Mouse (Mus musculus) gonadal fat pad, adult 2 months (tissue): Measurements from ENCODE around the gene Srgap3. TPM values are rescaled to one million over a fixed set of nuclear protein-coding genes. Genes with fewer than 3 reads are reported as not detected.

Experiments
- DNase-seq: peaks from one replicate; pipeline ENCODE4 v3.0.0-alpha.2; 2012; ENCODE audit warnings: low read depth
- polyA plus RNA-seq: library from polyadenylated mRNA; depleted of rRNA; stranded (reverse); fragments of >200 nt; gene quantifications from 2 replicates; pipeline ENCODE4 v1.2.3, GENCODE M21; 2012

The Srgap3 gene
- polyA plus RNA-seq, 1 experiment: 2.6 TPM

GRCm38 (mm10) chr6:112950205-112951110, 3.4 kb upstream of the Srgap3 start:
- DNase-seq: no peak

- DNase-seq: no peak
Measured at GRCm38 (mm10) chr6:112949220-112949619, 2.2 kb upstream of the Srgap3 start.

- DNase-seq: no peak
Measured at GRCm38 (mm10) chr6:112948416-112948815, 1.4 kb upstream of the Srgap3 start.

- DNase-seq: no peak
Measured at GRCm38 (mm10) chr6:112946021-112946811, 850 bp downstream of the Srgap3 start.

- no peak for DNase-seq
Measured at GRCm38 (mm10) chr6:112945181-112945751, 1.8 kb downstream of the Srgap3 start.

GRCm38 (mm10) chr6:112943596-112944245, 3.3 kb downstream of the Srgap3 start:
- DNase-seq: no peak

GRCm38 (mm10) chr6:112939281-112939680, 7.8 kb downstream of the Srgap3 start:
- DNase-seq: no peak

GRCm38 (mm10) chr6:112937791-112938190, 9.3 kb downstream of the Srgap3 start:
- no peak for DNase-seq

GRCm38 (mm10) chr6:112934501-112934900, 12.6 kb downstream of the Srgap3 start:
- DNase-seq: no peak

- no peak for DNase-seq
Measured at GRCm38 (mm10) chr6:112932611-112933010, 14.5 kb downstream of the Srgap3 start.

GRCm38 (mm10) chr6:112930011-112930451, 17.0 kb downstream of the Srgap3 start:
- DNase-seq: no peak

GRCm38 (mm10) chr6:112929291-112929984, 17.6 kb downstream of the Srgap3 start:
- no peak for DNase-seq

GRCm38 (mm10) chr6:112928841-112929240, 18.2 kb downstream of the Srgap3 start:
- DNase-seq: no peak

- DNase-seq: no peak
Measured at GRCm38 (mm10) chr6:112927341-112927740, 19.7 kb downstream of the Srgap3 start.

- DNase-seq: no peak
Measured at GRCm38 (mm10) chr6:112926011-112926410, 21.1 kb downstream of the Srgap3 start.

- no peak for DNase-seq
Measured at GRCm38 (mm10) chr6:112925234-112925975, 21.7 kb downstream of the Srgap3 start.

GRCm38 (mm10) chr6:112924606-112925141, 22.4 kb downstream of the Srgap3 start:
- DNase-seq: no peak

- no peak for DNase-seq
Measured at GRCm38 (mm10) chr6:112920619-112921195, 26.4 kb downstream of the Srgap3 start.

- no peak for DNase-seq
Measured at GRCm38 (mm10) chr6:112917717-112918116, 29.3 kb downstream of the Srgap3 start.

GRCm38 (mm10) chr6:112916243-112916642, 30.8 kb downstream of the Srgap3 start:
- DNase-seq: no peak
